Mouse (Mus musculus): ENCODE results near the gene Kctd4. TPM values are rescaled to one million over a fixed set of nuclear protein-coding genes. Genes with fewer than 3 reads are reported as not detected.

Gene Kctd4
- total RNA-seq, 1 experiment: 0.09 TPM

- H3K36me3 ChIP-seq (ENCODE audit: control insufficient read depth, insufficient read depth, low read length, poor library complexity, severe bottlenecking): no peaks in the 10 kb centered on the region
- no peak overlapping the region for H3K4me3 ChIP-seq (ENCODE audit: insufficient read depth in 1 of 2, low read depth in 1 of 2, low read length in 2 of 2, poor library complexity in 1 of 2, severe bottlenecking in 1 of 2)
- H3K9ac ChIP-seq (ENCODE audit: insufficient read depth, low read depth, low read length, poor library complexity, severe bottlenecking): no peak overlapping the region
- H3K27ac ChIP-seq (ENCODE audit: insufficient read depth, low read depth, low read length, poor library complexity, severe bottlenecking): no peak overlapping the region
- H3K4me1 ChIP-seq (ENCODE audit: control insufficient read depth in 2 of 2, insufficient read depth in 2 of 2, low read length in 2 of 2, poor library complexity in 1 of 2): no peaks in the 10 kb centered on the region
- TF ChIP-seq MAFK (IDR thresholded peaks at IDR 0.05; ENCODE audit: insufficient read depth, low read depth, low read length) (no peak), ZNF384 (IDR thresholded peaks at IDR 0.05; ENCODE audit: low read depth, low read length) (no peak), HCFC1 (IDR thresholded peaks at IDR 0.05; ENCODE audit: borderline replicate concordance, insufficient read depth, low read length) (no peak), ZC3H11A (IDR thresholded peaks at IDR 0.05; ENCODE audit: borderline replicate concordance, low read depth, low read length) (no peak), CHD2 (IDR thresholded peaks at IDR 0.05; ENCODE audit: low read depth, low read length) (no peak)
- no peaks in the 10 kb centered on the region for H3K9me3 ChIP-seq (ENCODE audit: control insufficient read depth, insufficient read depth, low read depth, low read length)
- no peak for DNase-seq (ENCODE audit: low read depth, low spot score)
- in situ Hi-C loops (cut with MboI; ENCODE audit: low sequenced_read_pairs in 2 of 2, unreplicated experiment in 2 of 2): no loop called here
Observed at GRCm38 (mm10) chr14:75941500-75941899, 13.3 kb upstream of the Kctd4 start.

DNA sequence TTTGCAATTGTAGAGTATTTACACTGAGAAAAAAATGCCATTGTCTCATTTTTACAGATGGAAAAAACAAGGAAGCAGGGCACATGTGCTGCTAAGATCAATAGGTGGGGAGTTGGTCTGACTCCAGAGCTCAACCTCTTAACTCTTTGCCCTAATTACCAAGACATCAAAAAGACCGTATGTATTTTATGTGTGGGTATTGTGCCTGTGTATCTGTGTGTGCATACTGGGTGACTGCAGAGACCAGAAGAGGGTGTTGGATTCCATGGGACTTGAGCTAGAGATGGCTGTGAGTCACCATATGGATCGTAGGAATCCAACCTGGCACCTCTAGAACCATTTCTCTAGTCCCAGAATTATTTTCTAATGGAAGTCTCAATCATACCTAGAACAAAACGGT is 12.4 kb upstream of the Kctd4 start:
- no peak overlapping the region for H3K4me3 ChIP-seq (ENCODE audit: insufficient read depth in 1 of 2, low read depth in 1 of 2, low read length in 2 of 2, poor library complexity in 1 of 2, severe bottlenecking in 1 of 2)
- no peak overlapping the region for H3K27ac ChIP-seq (ENCODE audit: insufficient read depth, low read depth, low read length, poor library complexity, severe bottlenecking)
- no peaks in the 10 kb centered on the region for H3K9me3 ChIP-seq (ENCODE audit: control insufficient read depth, insufficient read depth, low read depth, low read length)
- H3K9ac ChIP-seq (ENCODE audit: insufficient read depth, low read depth, low read length, poor library complexity, severe bottlenecking): no peak overlapping the region
- TF ChIP-seq ZC3H11A (IDR thresholded peaks at IDR 0.05; ENCODE audit: borderline replicate concordance, low read depth, low read length) (no peak), MAFK (IDR thresholded peaks at IDR 0.05; ENCODE audit: insufficient read depth, low read depth, low read length) (no peak), ZNF384 (IDR thresholded peaks at IDR 0.05; ENCODE audit: low read depth, low read length) (no peak), HCFC1 (IDR thresholded peaks at IDR 0.05; ENCODE audit: borderline replicate concordance, insufficient read depth, low read length) (no peak), CHD2 (IDR thresholded peaks at IDR 0.05; ENCODE audit: low read depth, low read length) (no peak)
- no peaks in the 10 kb centered on the region for H3K36me3 ChIP-seq (ENCODE audit: control insufficient read depth, insufficient read depth, low read length, poor library complexity, severe bottlenecking)
- in situ Hi-C loops (cut with MboI; ENCODE audit: low sequenced_read_pairs in 2 of 2, unreplicated experiment in 2 of 2): no loop called here
- DNase-seq (ENCODE audit: low read depth, low spot score): no peak
- no peaks in the 10 kb centered on the region for H3K4me1 ChIP-seq (ENCODE audit: control insufficient read depth in 2 of 2, insufficient read depth in 2 of 2, low read length in 2 of 2, poor library complexity in 1 of 2)

DNA sequence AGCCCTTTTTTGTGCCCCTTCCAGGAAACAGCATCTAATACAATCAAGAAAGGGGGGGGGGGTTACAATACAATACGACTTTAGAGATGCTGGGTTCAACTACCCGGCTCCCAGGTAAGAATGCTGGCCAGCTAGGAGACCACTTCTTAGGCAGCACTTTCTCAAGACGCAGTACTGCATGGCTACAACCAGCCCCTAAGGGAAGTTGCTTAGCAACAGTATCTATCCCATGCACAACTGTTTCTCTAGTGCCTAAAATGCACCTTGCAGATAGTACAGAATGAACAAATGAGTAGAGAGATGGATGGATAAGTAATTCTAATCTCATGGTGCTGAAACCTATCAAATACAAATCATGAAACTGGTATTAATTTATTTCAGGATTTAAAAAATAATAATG is 7.1 kb upstream of the Kctd4 start:
- TF ChIP-seq CHD2 (IDR thresholded peaks at IDR 0.05; ENCODE audit: low read depth, low read length) (no peak), ZNF384 (IDR thresholded peaks at IDR 0.05; ENCODE audit: low read depth, low read length) (no peak), MAFK (IDR thresholded peaks at IDR 0.05; ENCODE audit: insufficient read depth, low read depth, low read length) (no peak), HCFC1 (IDR thresholded peaks at IDR 0.05; ENCODE audit: borderline replicate concordance, insufficient read depth, low read length) (no peak), ZC3H11A (IDR thresholded peaks at IDR 0.05; ENCODE audit: borderline replicate concordance, low read depth, low read length) (no peak)
- in situ Hi-C loops (cut with MboI; ENCODE audit: low sequenced_read_pairs in 2 of 2, unreplicated experiment in 2 of 2): no loop called here
- Histone ChIP-seq H3K36me3 (ENCODE audit: control insufficient read depth, insufficient read depth, low read length, poor library complexity, severe bottlenecking) (no peaks in the 10 kb centered on the region), H3K9me3 (ENCODE audit: control insufficient read depth, insufficient read depth, low read depth, low read length) (no peaks in the 10 kb centered on the region), H3K27ac (ENCODE audit: insufficient read depth, low read depth, low read length, poor library complexity, severe bottlenecking) (no peak overlapping the region), H3K4me1 (ENCODE audit: control insufficient read depth in 2 of 2, insufficient read depth in 2 of 2, low read length in 2 of 2, poor library complexity in 1 of 2) (no peaks in the 10 kb centered on the region), H3K4me3 (ENCODE audit: insufficient read depth in 1 of 2, low read depth in 1 of 2, low read length in 2 of 2, poor library complexity in 1 of 2, severe bottlenecking in 1 of 2) (no peak overlapping the region), H3K9ac (ENCODE audit: insufficient read depth, low read depth, low read length, poor library complexity, severe bottlenecking) (no peak overlapping the region)
- no peak for DNase-seq (ENCODE audit: low read depth, low spot score)

GRCm38 (mm10) chr14:75953011-75953410 is 1.8 kb upstream of the Kctd4 start:
- Histone ChIP-seq H3K9me3 (ENCODE audit: control insufficient read depth, insufficient read depth, low read depth, low read length) (no peaks in the 10 kb centered on the region), H3K27ac (ENCODE audit: insufficient read depth, low read depth, low read length, poor library complexity, severe bottlenecking) (no peak overlapping the region), H3K4me3 (ENCODE audit: insufficient read depth in 1 of 2, low read depth in 1 of 2, low read length in 2 of 2, poor library complexity in 1 of 2, severe bottlenecking in 1 of 2) (no peak overlapping the region), H3K36me3 (ENCODE audit: control insufficient read depth, insufficient read depth, low read length, poor library complexity, severe bottlenecking) (no peaks in the 10 kb centered on the region), H3K9ac (ENCODE audit: insufficient read depth, low read depth, low read length, poor library complexity, severe bottlenecking) (no peak overlapping the region), H3K4me1 (ENCODE audit: control insufficient read depth in 2 of 2, insufficient read depth in 2 of 2, low read length in 2 of 2, poor library complexity in 1 of 2) (peaks cover 4 to 7% of the 10 kb centered on the region in 2 experiments; a peak in 2 of 4 replicates)
- DNase-seq (ENCODE audit: low read depth, low spot score): no peak
- TF ChIP-seq CHD2 (IDR thresholded peaks at IDR 0.05; ENCODE audit: low read depth, low read length) (no peak), HCFC1 (IDR thresholded peaks at IDR 0.05; ENCODE audit: borderline replicate concordance, insufficient read depth, low read length) (no peak), ZNF384 (IDR thresholded peaks at IDR 0.05; ENCODE audit: low read depth, low read length) (no peak), MAFK (IDR thresholded peaks at IDR 0.05; ENCODE audit: insufficient read depth, low read depth, low read length) (no peak), ZC3H11A (IDR thresholded peaks at IDR 0.05; ENCODE audit: borderline replicate concordance, low read depth, low read length) (no peak)
- in situ Hi-C loops (cut with MboI; ENCODE audit: low sequenced_read_pairs in 2 of 2, unreplicated experiment in 2 of 2): no loop called here

- DNase-seq (ENCODE audit: low read depth, low spot score): no peak
- no peak overlapping the region for H3K4me3 ChIP-seq (ENCODE audit: insufficient read depth in 1 of 2, low read depth in 1 of 2, low read length in 2 of 2, poor library complexity in 1 of 2, severe bottlenecking in 1 of 2)
- H3K9ac ChIP-seq (ENCODE audit: insufficient read depth, low read depth, low read length, poor library complexity, severe bottlenecking): no peak overlapping the region
- no peaks in the 10 kb centered on the region for H3K36me3 ChIP-seq (ENCODE audit: control insufficient read depth, insufficient read depth, low read length, poor library complexity, severe bottlenecking)
- in situ Hi-C loops (cut with MboI; ENCODE audit: low sequenced_read_pairs in 2 of 2, unreplicated experiment in 2 of 2): no loop called here
- H3K4me1 ChIP-seq (ENCODE audit: control insufficient read depth in 2 of 2, insufficient read depth in 2 of 2, low read length in 2 of 2, poor library complexity in 1 of 2): no peaks in the 10 kb centered on the region
- no peak overlapping the region for H3K27ac ChIP-seq (ENCODE audit: insufficient read depth, low read depth, low read length, poor library complexity, severe bottlenecking)
- no peak for TF ChIP-seq ZNF384 (IDR thresholded peaks at IDR 0.05; ENCODE audit: low read depth, low read length)
- no peak for TF ChIP-seq HCFC1 (IDR thresholded peaks at IDR 0.05; ENCODE audit: borderline replicate concordance, insufficient read depth, low read length)
- TF ChIP-seq ZC3H11A (IDR thresholded peaks at IDR 0.05; ENCODE audit: borderline replicate concordance, low read depth, low read length): no peak
- TF ChIP-seq CHD2 (IDR thresholded peaks at IDR 0.05; ENCODE audit: low read depth, low read length): no peak
- no peak for TF ChIP-seq MAFK (IDR thresholded peaks at IDR 0.05; ENCODE audit: insufficient read depth, low read depth, low read length)
- H3K9me3 ChIP-seq (ENCODE audit: control insufficient read depth, insufficient read depth, low read depth, low read length): no peaks in the 10 kb centered on the region
Observed at GRCm38 (mm10) chr14:75962250-75962649, 7.4 kb downstream of the Kctd4 start.

All from ES-E14 (cell line).